Mouse (Mus musculus): ENCODE data around the gene Dgke. TPM values are rescaled to one million over a fixed set of nuclear protein-coding genes. Genes with fewer than 3 reads are reported as not detected.

Gene Dgke
- polyA plus RNA-seq, 1 experiment from 2014 or later, result 2.3 TPM

DNA sequence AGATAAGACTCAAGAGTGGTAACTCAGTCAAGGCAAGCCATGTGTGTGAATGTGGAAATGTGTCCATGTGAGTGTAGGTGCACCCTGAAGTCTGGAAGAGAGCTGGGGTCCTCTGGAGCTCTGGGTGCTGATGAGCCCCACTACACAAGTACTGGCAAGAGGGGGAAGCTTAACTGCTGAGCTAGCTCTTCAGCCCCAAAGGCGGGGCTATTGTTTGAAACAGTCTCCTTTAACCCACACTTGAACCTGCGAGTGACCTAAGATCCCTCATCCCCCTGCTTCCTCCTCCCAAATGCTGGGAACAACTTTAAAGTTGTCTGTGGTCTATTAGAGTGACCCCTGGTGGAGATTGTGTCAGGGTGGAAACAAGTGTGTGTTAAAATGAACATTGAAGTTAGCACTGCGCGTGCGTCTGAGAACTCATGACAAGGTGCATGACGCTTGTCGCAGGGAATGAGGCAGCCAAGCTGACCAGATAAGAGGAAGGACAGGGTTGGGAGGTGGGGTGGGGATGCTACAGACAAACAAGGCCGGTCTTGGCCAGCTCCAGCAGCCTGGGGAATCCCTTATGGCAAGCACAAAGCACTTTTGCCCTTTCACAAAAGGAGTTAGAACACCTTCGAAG is 45.9 kb downstream of the Dgke start:
- no peaks in the 10 kb centered on the region for H3K27me3 ChIP-seq (replicated peaks; ENCODE audit: control insufficient read depth, insufficient read depth, low read length)
- WGBS, result 70% methylated on average over 9 of the region's 9 CpGs
- H3K9ac ChIP-seq (ENCODE audit: low read depth, low read length), result no peak overlapping the region
- ATAC-seq, result no peak
- H3K4me2 ChIP-seq (ENCODE audit: low read depth, low read length), result no peak overlapping the region
- no peak overlapping the region for H3K4me3 ChIP-seq (ENCODE audit: low read length)
- no peak overlapping the region for H3K27ac ChIP-seq (ENCODE audit: low read length)
- no peaks in the 10 kb centered on the region for H3K9me3 ChIP-seq (ENCODE audit: control insufficient read depth, low read length)
- H3K4me1 ChIP-seq (ENCODE audit: control insufficient read depth, insufficient read depth, low read length), result peaks cover 15% of the 10 kb centered on the region
- H3K36me3 ChIP-seq (ENCODE audit: control insufficient read depth, insufficient read depth, low read length), result no peaks in the 10 kb centered on the region

DNA sequence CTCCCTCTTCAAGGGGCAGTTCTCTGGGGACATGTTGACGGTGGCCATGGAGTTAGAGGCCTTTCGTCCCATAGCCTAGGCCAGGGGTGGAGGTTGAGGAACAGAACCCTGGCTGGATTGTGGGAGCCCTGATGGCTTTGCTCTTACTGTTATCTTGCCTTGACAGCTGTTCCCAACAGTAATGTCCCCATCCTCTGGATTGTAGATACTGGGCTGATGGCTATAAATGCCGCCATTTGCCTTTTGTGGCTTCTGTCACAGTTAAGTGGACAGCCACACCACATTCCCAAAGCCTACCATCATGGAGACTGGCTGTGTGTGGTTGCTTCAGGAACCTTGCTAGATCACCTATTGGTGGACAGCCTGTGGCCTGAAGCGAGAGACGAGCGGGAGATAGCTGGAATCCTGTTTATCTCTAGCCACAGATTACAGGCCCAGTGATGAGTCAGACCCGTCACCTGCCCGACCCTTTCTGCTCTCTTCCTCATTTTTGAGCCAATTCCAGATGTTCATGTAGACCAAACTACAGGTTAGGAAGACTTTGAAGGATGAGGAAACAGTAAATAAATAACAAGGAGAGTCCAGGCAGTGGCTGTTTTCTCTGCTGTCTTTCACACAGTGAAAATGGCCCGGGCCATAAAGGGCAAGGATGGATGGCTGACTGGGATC is 49.0 kb downstream of the Dgke start:
- no peaks in the 10 kb centered on the region for H3K9me3 ChIP-seq (ENCODE audit: control insufficient read depth, low read length)
- H3K4me1 ChIP-seq (ENCODE audit: control insufficient read depth, insufficient read depth, low read length), result peaks cover 10% of the 10 kb centered on the region; the same call in 1 of the 2 replicates
- no peak for ATAC-seq
- H3K4me3 ChIP-seq (ENCODE audit: low read length), result no peak overlapping the region
- no peak overlapping the region for H3K9ac ChIP-seq (ENCODE audit: low read depth, low read length)
- no peak overlapping the region for H3K4me2 ChIP-seq (ENCODE audit: low read depth, low read length)
- WGBS, result 82% methylated on average over 9 of the region's 9 CpGs
- H3K27me3 ChIP-seq (replicated peaks; ENCODE audit: control insufficient read depth, insufficient read depth, low read length), result no peaks in the 10 kb centered on the region
- no peaks in the 10 kb centered on the region for H3K36me3 ChIP-seq (ENCODE audit: control insufficient read depth, insufficient read depth, low read length)
- H3K27ac ChIP-seq (ENCODE audit: low read length), result no peak overlapping the region

DNA sequence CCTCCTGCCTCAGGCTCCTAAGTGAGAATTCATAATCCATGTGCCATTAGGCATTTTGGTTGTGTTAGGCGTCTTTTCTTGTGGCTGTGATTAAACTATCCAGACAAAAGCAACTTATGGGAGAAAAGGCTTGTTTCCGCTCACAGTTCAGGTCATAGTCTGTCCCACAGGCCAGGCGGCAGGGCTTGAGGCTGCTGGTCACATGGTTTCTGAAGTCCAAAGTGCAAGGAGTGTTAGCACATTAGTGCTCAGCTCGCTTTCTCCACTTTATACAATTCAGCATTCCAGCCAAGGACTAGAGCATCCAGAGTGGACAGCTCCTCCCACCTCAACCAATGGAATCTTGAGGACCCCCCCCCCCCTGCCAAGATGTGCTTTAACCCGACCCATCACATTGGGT is 54.4 kb downstream of the Dgke start:
- no peaks in the 10 kb centered on the region for H3K4me1 ChIP-seq (ENCODE audit: control insufficient read depth, insufficient read depth, low read length)
- WGBS, result 84% methylated on average over 5 of the region's 5 CpGs
- H3K27ac ChIP-seq (ENCODE audit: low read length), result no peak overlapping the region

DNA sequence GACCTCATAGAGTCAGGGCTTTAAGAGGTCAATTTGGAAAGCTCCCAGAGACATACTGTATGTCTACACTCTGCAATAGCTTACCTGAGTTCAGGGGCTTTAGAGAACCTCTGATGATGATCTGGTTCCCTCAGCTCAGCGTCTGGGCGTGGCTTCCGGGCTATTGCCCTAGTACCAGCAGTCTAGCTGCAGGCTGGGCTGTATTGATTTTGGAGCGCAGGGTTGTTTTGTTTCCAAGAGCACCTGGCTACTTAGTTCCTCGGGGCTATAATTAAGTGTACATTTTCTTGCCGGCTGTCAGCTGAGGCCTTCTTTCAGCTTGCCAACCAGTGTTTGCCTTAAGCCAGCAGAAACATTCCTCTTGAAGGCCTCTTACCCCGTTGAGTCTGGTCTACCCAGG is 57.2 kb downstream of the Dgke start:
- no peak overlapping the region for H3K9ac ChIP-seq (ENCODE audit: low read depth, low read length)
- no peak overlapping the region for H3K4me3 ChIP-seq (ENCODE audit: low read length)
- WGBS, result 51% methylated on average over 7 of the region's 7 CpGs
- H3K36me3 ChIP-seq (ENCODE audit: control insufficient read depth, insufficient read depth, low read length), result peaks cover 19% of the 10 kb centered on the region
- H3K27ac ChIP-seq (ENCODE audit: low read length), result no peak overlapping the region
- H3K4me2 ChIP-seq (ENCODE audit: low read depth, low read length), result no peak overlapping the region
- no peaks in the 10 kb centered on the region for H3K27me3 ChIP-seq (replicated peaks; ENCODE audit: control insufficient read depth, insufficient read depth, low read length)
- ATAC-seq, result peak; percentile 30; the same call in 1 of the 2 replicates
- no peaks in the 10 kb centered on the region for H3K4me1 ChIP-seq (ENCODE audit: control insufficient read depth, insufficient read depth, low read length)
- no peaks in the 10 kb centered on the region for H3K9me3 ChIP-seq (ENCODE audit: control insufficient read depth, low read length)

More for the DNA sequence above, 54.4 kb downstream of the Dgke start:
- Histone ChIP-seq H3K4me3 (ENCODE audit: low read length) (no peak overlapping the region), H3K9me3 (ENCODE audit: control insufficient read depth, low read length) (no peaks in the 10 kb centered on the region), H3K9ac (ENCODE audit: low read depth, low read length) (no peak overlapping the region), H3K4me2 (ENCODE audit: low read depth, low read length) (no peak overlapping the region), H3K36me3 (ENCODE audit: control insufficient read depth, insufficient read depth, low read length) (peaks cover 13% of the 10 kb centered on the region), H3K27me3 (replicated peaks; ENCODE audit: control insufficient read depth, insufficient read depth, low read length) (no peaks in the 10 kb centered on the region)
- ATAC-seq, result peak; percentile 75

- H3K36me3 ChIP-seq (ENCODE audit: control insufficient read depth, insufficient read depth, low read length), result peaks cover 19% of the 10 kb centered on the region
- ATAC-seq, result no peak
- H3K27ac ChIP-seq (ENCODE audit: low read length), result no peak overlapping the region
- H3K4me1 ChIP-seq (ENCODE audit: control insufficient read depth, insufficient read depth, low read length), result no peaks in the 10 kb centered on the region
- H3K4me3 ChIP-seq (ENCODE audit: low read length), result no peak overlapping the region
- no peaks in the 10 kb centered on the region for H3K27me3 ChIP-seq (replicated peaks; ENCODE audit: control insufficient read depth, insufficient read depth, low read length)
- no peaks in the 10 kb centered on the region for H3K9me3 ChIP-seq (ENCODE audit: control insufficient read depth, low read length)
- WGBS, result 88% methylated on average over 9 of the region's 9 CpGs
- no peak overlapping the region for H3K4me2 ChIP-seq (ENCODE audit: low read depth, low read length)
- no peak overlapping the region for H3K9ac ChIP-seq (ENCODE audit: low read depth, low read length)
Observed at GRCm38 (mm10) chr11:89009066-89009465, 57.6 kb downstream of the Dgke start.

DNA sequence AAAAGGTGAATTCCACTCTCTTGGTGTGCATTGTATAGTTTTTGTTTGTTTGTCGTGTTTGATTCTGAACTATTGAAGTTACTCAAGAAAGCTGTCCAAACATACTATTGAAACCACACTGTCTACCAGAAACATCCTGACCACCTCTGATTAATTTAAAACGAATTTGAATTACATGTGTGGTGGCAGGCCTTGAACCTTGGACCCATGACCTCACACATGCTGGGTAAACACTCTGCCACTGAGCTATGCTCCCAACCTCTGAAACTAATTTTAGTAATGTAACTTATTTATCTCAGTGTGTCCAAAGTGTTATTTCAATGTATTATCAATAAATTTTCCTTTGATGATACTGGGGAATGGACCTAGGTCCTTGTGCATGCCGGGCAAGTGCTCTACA is 59.1 kb downstream of the Dgke start:
- ATAC-seq, result no peak
- 79% methylated on average over 3 of the region's 3 CpGs for WGBS

DNA sequence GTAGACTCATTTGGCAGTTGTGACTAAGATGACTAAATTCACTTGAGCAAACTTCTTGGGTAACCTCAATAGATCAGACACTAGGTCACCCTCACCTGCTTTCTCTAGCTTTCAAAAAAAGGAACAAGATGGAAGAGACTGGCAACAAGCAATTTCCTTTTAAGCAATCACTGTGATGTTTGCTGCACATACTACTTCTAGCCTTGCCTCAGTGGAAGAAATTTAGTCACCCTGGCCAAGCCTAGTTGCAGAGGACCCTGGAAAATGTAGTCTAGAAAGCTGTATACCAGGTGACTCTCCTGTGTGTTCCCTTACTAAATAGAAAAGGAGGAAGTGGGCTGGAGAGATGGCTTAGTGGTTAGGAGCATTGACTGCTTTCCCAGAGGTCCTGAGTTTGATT is 60.2 kb downstream of the Dgke start:
- H3K27me3 ChIP-seq (replicated peaks; ENCODE audit: control insufficient read depth, insufficient read depth, low read length), result no peaks in the 10 kb centered on the region
- ATAC-seq, result no peak
- H3K4me2 ChIP-seq (ENCODE audit: low read depth, low read length), result no peak overlapping the region
- no peaks in the 10 kb centered on the region for H3K9me3 ChIP-seq (ENCODE audit: control insufficient read depth, low read length)
- H3K36me3 ChIP-seq (ENCODE audit: control insufficient read depth, insufficient read depth, low read length), result peaks cover 9% of the 10 kb centered on the region
- H3K27ac ChIP-seq (ENCODE audit: low read length), result no peak overlapping the region
- H3K4me3 ChIP-seq (ENCODE audit: low read length), result no peak overlapping the region
- no peak overlapping the region for H3K9ac ChIP-seq (ENCODE audit: low read depth, low read length)
- H3K4me1 ChIP-seq (ENCODE audit: control insufficient read depth, insufficient read depth, low read length), result peaks cover 19% of the 10 kb centered on the region

More for the DNA sequence above, 59.1 kb downstream of the Dgke start:
- H3K36me3 ChIP-seq (ENCODE audit: control insufficient read depth, insufficient read depth, low read length), result peaks cover 19% of the 10 kb centered on the region
- H3K4me2 ChIP-seq (ENCODE audit: low read depth, low read length), result no peak overlapping the region
- H3K27ac ChIP-seq (ENCODE audit: low read length), result no peak overlapping the region
- no peaks in the 10 kb centered on the region for H3K9me3 ChIP-seq (ENCODE audit: control insufficient read depth, low read length)
- no peak overlapping the region for H3K4me3 ChIP-seq (ENCODE audit: low read length)
- H3K27me3 ChIP-seq (replicated peaks; ENCODE audit: control insufficient read depth, insufficient read depth, low read length), result no peaks in the 10 kb centered on the region
- no peak overlapping the region for H3K9ac ChIP-seq (ENCODE audit: low read depth, low read length)
- peaks cover 11% of the 10 kb centered on the region for H3K4me1 ChIP-seq (ENCODE audit: control insufficient read depth, insufficient read depth, low read length)

- 69% methylated on average over 5 of the region's 5 CpGs for WGBS
- no peak for ATAC-seq
- H3K9ac ChIP-seq (ENCODE audit: low read depth, low read length), result no peak overlapping the region
Observed at GRCm38 (mm10) chr11:89005473-89005872, 61.2 kb downstream of the Dgke start.

DNA sequence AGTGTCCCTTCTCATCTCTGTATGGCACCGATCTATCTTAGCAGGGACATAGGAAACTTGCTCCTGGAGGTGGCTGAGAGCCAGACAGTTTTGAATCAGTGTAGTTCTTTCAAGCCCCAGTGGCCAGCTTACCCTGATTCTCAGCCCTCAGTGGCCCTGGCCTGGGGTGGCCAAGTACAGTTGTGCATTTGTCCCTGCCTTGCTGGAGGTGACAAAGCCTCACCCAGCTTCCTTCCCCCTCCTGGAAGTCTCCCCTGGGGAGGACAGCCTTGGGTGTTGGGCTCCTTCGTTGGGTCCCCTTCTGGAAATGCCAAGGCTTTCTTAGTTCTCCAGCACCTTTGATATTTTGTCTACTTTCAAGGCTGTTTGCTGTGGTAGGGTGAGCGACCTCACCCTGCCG is 62.9 kb downstream of the Dgke start:
- WGBS, result 77% methylated on average over 4 of the region's 4 CpGs
- H3K4me2 ChIP-seq (ENCODE audit: low read depth, low read length), result 0 out of 2 replicates have a peak overlapping the region, but pooled peaks have one; percentile 5
- peaks cover 25% of the 10 kb centered on the region for H3K4me1 ChIP-seq (ENCODE audit: control insufficient read depth, insufficient read depth, low read length)
- no peaks in the 10 kb centered on the region for H3K27me3 ChIP-seq (replicated peaks; ENCODE audit: control insufficient read depth, insufficient read depth, low read length)
- no peak overlapping the region for H3K27ac ChIP-seq (ENCODE audit: low read length)
- no peak overlapping the region for H3K9ac ChIP-seq (ENCODE audit: low read depth, low read length)
- H3K4me3 ChIP-seq (ENCODE audit: low read length), result no peak overlapping the region
- no peaks in the 10 kb centered on the region for H3K9me3 ChIP-seq (ENCODE audit: control insufficient read depth, low read length)
- ATAC-seq, result no peak
- H3K36me3 ChIP-seq (ENCODE audit: control insufficient read depth, insufficient read depth, low read length), result 0 out of 2 replicates have a peak, but pooled peaks cover 6% of the 10 kb centered on the region

More at GRCm38 (mm10) chr11:89005473-89005872, 61.2 kb downstream of the Dgke start:
- Histone ChIP-seq H3K9me3 (ENCODE audit: control insufficient read depth, low read length) (no peaks in the 10 kb centered on the region), H3K4me3 (ENCODE audit: low read length) (no peak overlapping the region), H3K27me3 (replicated peaks; ENCODE audit: control insufficient read depth, insufficient read depth, low read length) (no peaks in the 10 kb centered on the region), H3K4me1 (ENCODE audit: control insufficient read depth, insufficient read depth, low read length) (peaks cover 23% of the 10 kb centered on the region), H3K27ac (ENCODE audit: low read length) (no peak overlapping the region), H3K36me3 (ENCODE audit: control insufficient read depth, insufficient read depth, low read length) (0 out of 2 replicates have a peak, but pooled peaks cover 6% of the 10 kb centered on the region), H3K4me2 (ENCODE audit: low read depth, low read length) (no peak overlapping the region)
